Mouse (Mus musculus) stomach, embryonic 16.5 days (tissue): ENCODE measurements at regions not wholly inside any gene's neighbourhood (a gene's known extent, or its start where the extent isn't known, plus 50 kb on each side); places are given as distances from the start of the nearest gene placed in this dataset.

Experiments
- ATAC-seq: fragments of 200-750 bp; cut with Nextera tagmentation; 2 replicates; pipeline ENCODE4 v1.8.0; 2017; ENCODE audit warnings: moderate number of reproducible peaks, moderate TSS enrichment; ENCODE audit not compliant: insufficient read depth, low FRiP score
- H3K27ac ChIP-seq: fragments of 300-500 bp; sonication (generic); 2 replicates; pipeline ENCODE4 v1.5.1; 2014; ENCODE audit warnings: low read length
- H3K27me3 ChIP-seq: fragments of 300-500 bp; sonication (generic); 2 replicates; pipeline ENCODE4 v1.6.1; 2014; ENCODE audit warnings: low read length, control low read depth, mixed read lengths; ENCODE audit not compliant: control insufficient read depth, insufficient read depth
- H3K36me3 ChIP-seq: fragments of 300-500 bp; sonication (generic); 2 replicates; pipeline ENCODE4 v1.6.1; 2014; ENCODE audit warnings: low read length; ENCODE audit not compliant: control insufficient read depth, insufficient read depth
- H3K4me1 ChIP-seq: fragments of 300-500 bp; sonication (generic); 2 replicates; pipeline ENCODE4 v1.6.1; 2014; ENCODE audit warnings: low read length, control low read depth, mixed read lengths; ENCODE audit not compliant: control insufficient read depth, insufficient read depth
- H3K4me2 ChIP-seq: fragments of 300-500 bp; sonication (generic); 2 replicates; pipeline ENCODE4 v1.6.1; 2014; ENCODE audit warnings: low read depth, low read length, mixed read lengths
- H3K4me3 ChIP-seq: fragments of 300-500 bp; sonication (generic); replicated peaks from 2 replicates; pipeline ENCODE4 v1.5.1; 2014; ENCODE audit warnings: mild to moderate bottlenecking, low read length
- H3K9ac ChIP-seq: fragments of 300-500 bp; sonication (generic); 2 replicates; pipeline ENCODE4 v1.6.1; 2014; ENCODE audit warnings: low read length
- H3K9me3 ChIP-seq: fragments of 300-500 bp; sonication (generic); replicated peaks from 2 replicates; pipeline ENCODE4 v1.6.1; 2016; ENCODE audit warnings: low read length, control low read depth; ENCODE audit not compliant: control insufficient read depth
- WGBS: fragments of 180-500 bp; shearing (Covaris S2); extraction: QIAGEN DNeasy Blood & Tissue Kit; methylation state at CpG from one replicate; pipeline ENCODE4 v1.1.7; 2014; 5-methylcytosine and 5-hydroxymethylcytosine counted together

DNA sequence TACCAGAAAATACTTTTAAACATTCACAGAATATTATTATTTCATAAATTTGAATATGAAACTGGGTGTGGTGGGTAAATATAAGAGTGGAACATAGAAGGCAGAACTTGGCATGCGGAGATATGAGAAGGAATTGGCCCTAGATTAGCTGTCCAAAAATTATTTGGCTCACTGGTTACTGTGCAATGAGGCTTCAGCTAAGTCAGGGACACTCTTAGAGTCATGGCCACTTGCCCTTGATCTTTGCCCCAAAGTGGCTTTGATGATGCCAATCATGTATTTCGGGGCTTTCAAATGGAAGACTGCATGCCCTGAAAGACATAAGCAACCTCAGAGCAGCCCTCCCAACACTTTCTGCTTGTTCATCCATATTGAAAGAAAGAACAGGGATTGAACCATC, 76.9 kb downstream of the Pxdc1 start:
- ATAC-seq = no peak
- WGBS = 90% methylated on average over 2 of the region's 2 CpGs
- no peak overlapping the region for H3K4me2 ChIP-seq
- no peak overlapping the region for H3K4me3 ChIP-seq
- no peak overlapping the region for H3K9ac ChIP-seq
- H3K9me3 ChIP-seq = no peaks in the 10 kb centered on the region
- H3K27me3 ChIP-seq = no peaks in the 10 kb centered on the region
- H3K27ac ChIP-seq = no peak overlapping the region
- no peaks in the 10 kb centered on the region for H3K36me3 ChIP-seq
- H3K4me1 ChIP-seq = no peaks in the 10 kb centered on the region

DNA sequence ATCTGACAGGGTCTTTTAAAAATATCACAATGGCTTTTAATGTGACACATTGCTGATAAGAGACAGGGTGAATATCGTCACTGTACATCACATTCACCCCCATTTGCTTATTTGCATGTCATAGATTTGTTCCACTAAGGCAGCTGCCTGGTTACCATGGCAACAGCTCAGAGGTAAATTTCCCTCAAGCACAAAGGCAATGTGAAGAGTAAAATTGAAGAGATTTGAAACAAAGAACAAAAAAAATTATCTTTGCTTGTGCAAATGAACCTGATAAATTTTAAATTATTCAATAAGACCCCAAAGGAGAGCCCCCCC, 77.3 kb downstream of the Pxdc1 start:
- Histone ChIP-seq H3K27me3 (no peaks in the 10 kb centered on the region), H3K9ac (no peak overlapping the region), H3K4me3 (no peak overlapping the region), H3K27ac (no peak overlapping the region), H3K36me3 (no peaks in the 10 kb centered on the region), H3K9me3 (no peaks in the 10 kb centered on the region), H3K4me1 (no peaks in the 10 kb centered on the region), H3K4me2 (no peak overlapping the region)
- no peak for ATAC-seq
- WGBS = 26% methylated on average over 1 of the region's 1 CpGs

DNA sequence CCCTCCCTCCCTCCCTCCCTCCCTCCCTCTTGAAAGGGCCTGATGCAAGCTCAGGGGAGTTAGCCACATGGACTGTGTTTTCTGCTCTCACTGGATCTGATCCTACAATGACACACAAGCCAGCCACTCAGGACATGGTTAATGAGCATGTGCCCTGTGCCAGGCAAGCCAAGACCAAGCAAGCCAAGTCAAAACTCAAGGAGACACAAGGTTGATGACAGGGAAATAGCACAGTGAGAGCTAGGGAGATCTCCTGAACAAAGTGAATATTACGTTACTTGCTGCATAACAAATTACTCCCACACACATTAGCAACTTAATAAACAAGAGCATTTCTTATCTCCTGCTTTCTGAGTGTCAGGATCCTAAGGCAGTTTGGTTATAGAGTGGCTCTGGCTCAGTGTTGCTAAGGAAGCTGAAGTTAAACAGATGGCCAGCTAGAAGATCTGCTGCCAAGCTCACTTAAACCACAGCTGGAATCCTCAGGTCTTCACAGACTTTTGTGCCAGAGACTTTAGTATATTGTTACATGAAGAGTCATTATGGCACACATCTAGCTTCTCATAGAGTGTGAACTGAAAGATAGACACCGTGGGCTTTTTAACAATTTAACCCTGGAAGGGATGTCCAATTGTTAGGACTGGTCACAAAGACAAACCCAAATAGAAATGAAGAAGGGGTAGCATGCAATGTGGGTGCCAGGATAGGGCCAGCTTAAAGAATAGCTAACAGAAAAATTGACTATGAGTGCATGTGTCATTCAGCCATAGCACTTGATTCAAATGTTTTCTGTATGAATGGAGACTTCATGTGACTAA, 77.9 kb downstream of the Pxdc1 start:
- peak; percentile 40; the same call in 1 of the 2 replicates for ATAC-seq
- H3K4me2 ChIP-seq = no peak overlapping the region
- no peak overlapping the region for H3K27ac ChIP-seq
- no peaks in the 10 kb centered on the region for H3K9me3 ChIP-seq
- WGBS = 54% methylated on average over 2 of the region's 2 CpGs
- no peak overlapping the region for H3K9ac ChIP-seq
- no peak overlapping the region for H3K4me3 ChIP-seq
- no peaks in the 10 kb centered on the region for H3K27me3 ChIP-seq
- H3K36me3 ChIP-seq = no peaks in the 10 kb centered on the region
- H3K4me1 ChIP-seq = no peaks in the 10 kb centered on the region

DNA sequence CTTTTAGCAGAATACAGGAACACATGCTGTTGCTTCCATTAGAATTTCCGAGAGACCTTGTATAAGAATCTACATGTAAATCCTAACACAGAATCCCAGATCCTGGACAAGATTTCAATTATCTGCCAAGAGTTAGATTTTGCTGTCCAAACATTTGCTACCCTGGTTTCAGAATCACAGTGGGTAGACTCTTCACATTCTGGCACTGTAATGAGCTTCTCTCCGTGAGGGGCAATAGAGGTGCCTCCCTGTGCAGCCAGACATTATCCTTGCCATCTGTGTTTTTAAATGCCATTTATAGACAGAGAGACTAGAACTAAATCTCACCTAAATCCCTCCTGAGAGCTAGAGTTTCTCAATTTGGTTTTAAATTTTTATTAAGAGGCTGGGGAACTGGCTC, 84.0 kb downstream of the Pxdc1 start:
- no peaks in the 10 kb centered on the region for H3K36me3 ChIP-seq
- H3K27ac ChIP-seq = no peak overlapping the region
- ATAC-seq = no peak
- H3K9ac ChIP-seq = no peak overlapping the region
- WGBS = 71% methylated on average over 2 of the region's 2 CpGs
- no peak overlapping the region for H3K4me3 ChIP-seq
- H3K27me3 ChIP-seq = no peaks in the 10 kb centered on the region
- no peaks in the 10 kb centered on the region for H3K4me1 ChIP-seq
- H3K4me2 ChIP-seq = no peak overlapping the region
- H3K9me3 ChIP-seq = no peaks in the 10 kb centered on the region

DNA sequence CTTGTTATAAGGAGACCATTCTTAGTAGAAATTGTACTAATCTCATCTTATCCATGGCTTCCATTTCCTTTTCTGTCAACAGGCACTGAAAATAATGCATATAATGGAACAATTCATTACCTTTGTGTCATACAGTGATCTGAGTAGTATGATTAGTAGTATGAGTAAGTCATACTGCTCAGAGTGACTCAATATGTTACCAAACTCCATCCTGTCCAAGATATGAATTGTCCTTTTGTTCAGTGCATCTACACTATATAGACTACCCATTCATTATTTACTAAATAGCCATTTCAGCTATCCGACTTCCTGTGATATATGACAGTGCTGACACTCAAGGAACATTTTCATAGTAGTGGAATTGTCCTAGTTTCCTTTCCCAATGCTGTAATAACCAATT, 86.6 kb downstream of the Pxdc1 start:
- H3K36me3 ChIP-seq = no peaks in the 10 kb centered on the region
- ATAC-seq = no peak
- no peaks in the 10 kb centered on the region for H3K4me1 ChIP-seq
- H3K4me2 ChIP-seq = no peak overlapping the region
- no peak overlapping the region for H3K27ac ChIP-seq
- no peak overlapping the region for H3K4me3 ChIP-seq
- H3K9me3 ChIP-seq = no peaks in the 10 kb centered on the region
- H3K9ac ChIP-seq = no peak overlapping the region
- WGBS = 69% methylated on average over 1 of the region's 1 CpGs
- H3K27me3 ChIP-seq = no peaks in the 10 kb centered on the region

DNA sequence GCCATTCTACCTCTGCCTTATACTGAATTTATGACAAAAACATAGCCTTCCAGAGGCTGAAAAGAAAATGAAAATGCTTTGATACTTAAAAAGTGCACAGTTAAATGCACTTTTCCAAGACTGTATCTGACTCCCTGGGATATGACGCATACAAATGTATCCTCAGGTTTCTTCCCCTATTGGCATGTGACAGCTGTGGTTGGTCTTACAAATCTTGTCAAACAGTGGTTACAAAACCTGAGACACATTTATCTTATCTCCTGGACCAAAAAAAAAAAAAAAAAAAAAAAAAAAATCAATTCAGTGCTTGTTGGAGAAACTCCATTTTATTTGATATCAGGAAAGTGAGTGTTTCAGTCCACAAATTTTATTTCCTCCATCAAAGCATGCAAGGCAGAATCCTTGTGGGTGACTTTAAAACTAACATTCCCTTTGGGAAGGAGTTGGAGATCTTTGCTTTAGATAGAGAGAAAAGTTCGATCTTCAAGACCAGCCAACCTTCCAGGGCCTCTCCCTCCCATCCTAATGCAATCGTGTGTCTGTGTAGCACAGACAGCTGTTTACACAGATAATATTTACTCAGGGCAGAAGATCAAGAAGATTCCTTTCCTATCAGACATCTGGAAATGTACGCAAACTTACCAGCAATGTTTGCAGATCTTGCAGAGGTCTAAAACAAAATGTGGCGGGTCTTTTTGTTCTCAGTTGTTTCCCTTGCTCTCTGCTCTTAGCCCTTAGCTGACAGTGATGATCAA, 103.0 kb downstream of the Pxdc1 start:
- 38% methylated on average over 5 of the region's 5 CpGs for WGBS
- H3K4me3 ChIP-seq = no peak overlapping the region
- ATAC-seq = no peak

DNA sequence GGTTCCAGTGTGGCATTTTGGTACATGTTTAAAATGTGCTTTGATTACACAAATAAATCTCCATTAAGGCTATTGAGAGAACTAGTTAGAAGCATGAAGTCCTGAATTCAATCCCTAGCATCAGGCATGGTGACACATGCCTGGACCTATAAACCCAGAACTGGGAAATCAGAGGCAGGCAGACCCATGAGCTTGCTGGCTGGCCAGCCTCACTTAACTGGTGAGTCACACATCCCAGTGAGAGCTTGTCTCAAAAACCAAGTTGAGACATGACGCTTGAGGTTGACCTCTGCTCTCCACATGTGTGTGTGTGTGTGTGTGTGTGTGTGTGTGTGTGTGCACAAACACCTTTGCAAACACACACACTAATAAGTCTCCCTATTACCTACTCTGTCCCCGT, 112.6 kb downstream of the Pxdc1 start:
- Histone ChIP-seq H3K4me3 (no peak overlapping the region), H3K27me3 (no peaks in the 10 kb centered on the region), H3K36me3 (no peaks in the 10 kb centered on the region), H3K27ac (no peak overlapping the region), H3K4me1 (no peaks in the 10 kb centered on the region), H3K4me2 (no peak overlapping the region), H3K9me3 (no peaks in the 10 kb centered on the region), H3K9ac (no peak overlapping the region)
- WGBS = 82% methylated on average over 2 of the region's 2 CpGs
- no peak for ATAC-seq

More for the DNA sequence above, 103.0 kb downstream of the Pxdc1 start:
- Histone ChIP-seq H3K9ac (no peak overlapping the region), H3K27ac (no peak overlapping the region), H3K36me3 (no peaks in the 10 kb centered on the region), H3K27me3 (no peaks in the 10 kb centered on the region), H3K4me2 (no peak overlapping the region), H3K9me3 (no peaks in the 10 kb centered on the region), H3K4me1 (no peaks in the 10 kb centered on the region)

DNA sequence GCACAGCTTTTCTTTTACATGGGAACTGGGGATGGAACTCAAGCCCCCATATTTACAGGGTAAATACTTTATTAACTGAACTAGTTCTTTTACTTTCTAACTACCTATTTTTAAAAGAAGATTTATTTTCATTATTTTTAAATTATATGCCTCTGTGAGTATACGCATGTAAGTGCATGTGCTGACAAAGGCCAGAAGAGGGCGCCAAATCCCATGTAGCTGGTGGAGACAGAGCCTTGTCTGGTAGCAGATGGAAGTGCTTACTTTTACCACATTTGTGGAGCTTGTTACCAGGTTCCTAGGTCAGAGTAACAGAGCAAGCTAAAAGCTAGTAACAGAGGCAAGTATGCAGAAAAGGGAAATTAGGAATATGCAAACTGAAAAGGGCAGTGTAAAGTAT, 119.4 kb downstream of the Pxdc1 start:
- no peak overlapping the region for H3K27ac ChIP-seq
- ATAC-seq = no peak
- H3K9me3 ChIP-seq = 0 out of 2 replicates have a peak, but pooled peaks cover 3% of the 10 kb centered on the region
- H3K4me1 ChIP-seq = no peaks in the 10 kb centered on the region
- no peak overlapping the region for H3K4me3 ChIP-seq
- H3K36me3 ChIP-seq = no peaks in the 10 kb centered on the region
- H3K9ac ChIP-seq = no peak overlapping the region
- no peak overlapping the region for H3K4me2 ChIP-seq
- 74% methylated on average over 2 of the region's 2 CpGs for WGBS
- H3K27me3 ChIP-seq = no peaks in the 10 kb centered on the region

DNA sequence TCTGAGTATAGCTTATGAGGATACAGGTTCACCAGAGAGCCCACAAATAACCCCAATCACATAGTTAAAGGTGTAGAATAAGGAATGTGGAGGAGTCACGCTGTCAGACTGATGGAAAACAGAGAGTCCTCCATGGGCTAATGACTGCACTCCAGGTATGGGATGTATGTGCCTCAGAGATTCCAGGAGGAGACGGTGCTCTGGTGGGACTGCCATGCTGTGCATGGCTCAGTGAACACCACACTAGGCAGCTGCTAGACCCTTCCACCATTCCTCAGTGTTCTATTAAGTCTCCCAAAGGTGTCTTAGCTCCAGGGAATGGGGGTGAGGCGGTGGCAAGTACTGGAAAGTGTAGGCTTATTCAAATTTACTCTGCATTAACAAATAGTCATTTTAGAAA, 142.0 kb downstream of the Pxdc1 start:
- no peaks in the 10 kb centered on the region for H3K36me3 ChIP-seq
- no peak for ATAC-seq
- 79% methylated on average over 3 of the region's 3 CpGs for WGBS
- no peak overlapping the region for H3K27ac ChIP-seq
- H3K4me3 ChIP-seq = no peak overlapping the region
- H3K9me3 ChIP-seq = no peaks in the 10 kb centered on the region
- H3K4me1 ChIP-seq = no peaks in the 10 kb centered on the region
- H3K4me2 ChIP-seq = no peak overlapping the region
- no peaks in the 10 kb centered on the region for H3K27me3 ChIP-seq
- no peak overlapping the region for H3K9ac ChIP-seq
